Mouse (Mus musculus) intestine, embryonic 15.5 days (tissue): ENCODE measurements around the gene Nat8. TPM values are rescaled to one million over a fixed set of nuclear protein-coding genes. Genes with fewer than 3 reads are reported as not detected.
"Not testable (repeated sequence)": the region's sequence is repeated elsewhere in the genome, so short reads cannot be mapped to it uniquely, and the experiment has no call there.

ENCODE experiments used
- ATAC-seq: fragments of 200-750 bp; cut with Nextera tagmentation; 2 replicates; pipeline ENCODE4 v1.8.0; 2017; ENCODE audit warnings: moderate TSS enrichment, moderate library complexity
- H3K27ac ChIP-seq: fragments of 300-500 bp; sonication (generic); 2 replicates; pipeline ENCODE4 v1.5.1; 2015; ENCODE audit warnings: mild to moderate bottlenecking, inconsistent platforms
- H3K27me3 ChIP-seq: fragments of 300-500 bp; sonication (generic); replicated peaks from 2 replicates; pipeline ENCODE4 v1.6.1; 2015; ENCODE audit warnings: inconsistent platforms
- H3K36me3 ChIP-seq: fragments of 300-500 bp; sonication (generic); 2 replicates; pipeline ENCODE4 v1.6.1; 2015; ENCODE audit warnings: inconsistent platforms
- H3K4me1 ChIP-seq: fragments of 300-500 bp; sonication (generic); replicated peaks from 2 replicates; pipeline ENCODE4 v1.6.1; 2015; ENCODE audit warnings: inconsistent platforms
- H3K4me2 ChIP-seq: fragments of 300-500 bp; sonication (generic); replicated peaks from 2 replicates; pipeline ENCODE4 v1.6.1; 2015; ENCODE audit warnings: mild to moderate bottlenecking, inconsistent platforms
- H3K4me3 ChIP-seq: fragments of 300-500 bp; sonication (generic); replicated peaks from 2 replicates; pipeline ENCODE4 v1.5.1; 2015; ENCODE audit warnings: inconsistent platforms
- H3K9ac ChIP-seq: fragments of 300-500 bp; sonication (generic); 2 replicates; pipeline ENCODE4 v1.6.1; 2015; ENCODE audit warnings: inconsistent platforms
- H3K9me3 ChIP-seq: fragments of 300-500 bp; sonication (generic); 2 replicates; pipeline ENCODE4 v1.6.1; 2016; ENCODE audit warnings: inconsistent platforms
- WGBS: fragments of 180-500 bp; shearing (Covaris S2); methylation state at CpG from one replicate; pipeline ENCODE4 v1.1.7; 2015; 5-methylcytosine and 5-hydroxymethylcytosine counted together
- polyA plus RNA-seq: library from polyadenylated mRNA; unstranded; fragments of >200 nt; fragmentation: Nextera tagmentation; extraction: Ambion mirVana; gene quantifications from 2 replicates; pipeline ENCODE4 v1.2.1, GENCODE M21; 2015

The Nat8 gene
- polyA plus RNA-seq: 3.3 and 4.8 TPM in 2 replicates

- H3K4me1 ChIP-seq: no peaks in the 10 kb centered on the region
- no peaks in the 10 kb centered on the region for H3K27me3 ChIP-seq
- H3K4me3 ChIP-seq: no peak within 1 kb of the TSS
- peak; percentile 75 for ATAC-seq
- no peak within 1 kb of the TSS for H3K4me2 ChIP-seq
- no peak within 1 kb of the TSS for H3K9ac ChIP-seq
- 60% methylated on average over 7 of the region's 7 CpGs for WGBS
- H3K9me3 ChIP-seq: no peaks in the 10 kb centered on the region
- H3K27ac ChIP-seq: no peak within 1 kb of the TSS
- H3K36me3 ChIP-seq: no peaks in the 10 kb centered on the region
Observed at GRCm38 (mm10) chr6:85831796-85832321, at the start of gene Nat8. Gene Nat8, minus strand, starts transcription at chr6:85832082.

GRCm38 (mm10) chr6:85869006-85869405 lies 37.1 kb upstream of the Nat8 start, which contains the start of gene Nat8f2:
Gene Nat8f2, minus strand, starts transcription at chr6:85869158.
- H3K4me3 ChIP-seq, ATAC-seq, H3K27ac ChIP-seq, H3K4me2 ChIP-seq, H3K9ac ChIP-seq, H3K9me3 ChIP-seq, H3K27me3 ChIP-seq, H3K4me1 ChIP-seq, H3K36me3 ChIP-seq: not testable (repeated sequence)
- WGBS: 71% methylated on average over 5 of the region's 5 CpGs

GRCm38 (mm10) chr6:85867726-85868690 lies 36.1 kb upstream of the Nat8 start:
- no peak for ATAC-seq
- Histone ChIP-seq H3K4me1 (no peaks in the 10 kb centered on the region), H3K36me3 (no peaks in the 10 kb centered on the region), H3K9ac (no peak overlapping the region), H3K4me3 (no peak overlapping the region), H3K4me2 (no peak overlapping the region), H3K27me3 (no peaks in the 10 kb centered on the region), H3K9me3 (no peaks in the 10 kb centered on the region), H3K27ac (no peak overlapping the region)
- 80% methylated on average over 8 of the region's 8 CpGs for WGBS

GRCm38 (mm10) chr6:85866995-85867394 lies 35.1 kb upstream of the Nat8 start:
- not testable (repeated sequence) for H3K4me2 ChIP-seq, H3K27ac ChIP-seq, H3K4me1 ChIP-seq, H3K9ac ChIP-seq, H3K36me3 ChIP-seq, H3K27me3 ChIP-seq, ATAC-seq, H3K9me3 ChIP-seq, H3K4me3 ChIP-seq
- WGBS: 73% methylated on average over 1 of the region's 1 CpGs

- H3K4me3 ChIP-seq, H3K9me3 ChIP-seq, H3K4me1 ChIP-seq, H3K27me3 ChIP-seq, H3K27ac ChIP-seq, ATAC-seq, H3K36me3 ChIP-seq, H3K9ac ChIP-seq, H3K4me2 ChIP-seq: not testable (repeated sequence)
- 91% methylated on average over 3 of the region's 3 CpGs for WGBS
Observed at GRCm38 (mm10) chr6:85866166-85866565, 34.3 kb upstream of the Nat8 start.

- not testable (repeated sequence) for H3K27me3 ChIP-seq, H3K4me1 ChIP-seq, ATAC-seq, H3K27ac ChIP-seq, H3K9me3 ChIP-seq, H3K4me3 ChIP-seq, H3K4me2 ChIP-seq, H3K9ac ChIP-seq, H3K36me3 ChIP-seq
- 65% methylated on average over 6 of the region's 7 CpGs for WGBS
Observed at GRCm38 (mm10) chr6:85864900-85865639, 33.2 kb upstream of the Nat8 start.

- H3K4me1 ChIP-seq: no peaks in the 10 kb centered on the region
- no peak overlapping the region for H3K9ac ChIP-seq
- no peaks in the 10 kb centered on the region for H3K36me3 ChIP-seq
- WGBS: 79% methylated on average over 2 of the region's 2 CpGs
- no peak overlapping the region for H3K27ac ChIP-seq
- no peak for ATAC-seq
- H3K4me2 ChIP-seq: no peak overlapping the region
- H3K4me3 ChIP-seq: no peak overlapping the region
- H3K9me3 ChIP-seq: no peaks in the 10 kb centered on the region
- H3K27me3 ChIP-seq: no peaks in the 10 kb centered on the region
Observed at GRCm38 (mm10) chr6:85863840-85864239, 32.0 kb upstream of the Nat8 start.

- 71% methylated on average over 2 of the region's 2 CpGs for WGBS
- no peak overlapping the region for H3K9ac ChIP-seq
- no peak overlapping the region for H3K27ac ChIP-seq
- no peaks in the 10 kb centered on the region for H3K4me1 ChIP-seq
- no peak overlapping the region for H3K4me3 ChIP-seq
- no peaks in the 10 kb centered on the region for H3K9me3 ChIP-seq
- H3K36me3 ChIP-seq: no peaks in the 10 kb centered on the region
- no peak for ATAC-seq
- no peak overlapping the region for H3K4me2 ChIP-seq
- H3K27me3 ChIP-seq: no peaks in the 10 kb centered on the region
Observed at GRCm38 (mm10) chr6:85863136-85863535, 31.3 kb upstream of the Nat8 start.

- WGBS: 77% methylated on average over 3 of the region's 3 CpGs
- no peak for ATAC-seq
- no peak overlapping the region for H3K4me3 ChIP-seq
- H3K9me3 ChIP-seq: no peaks in the 10 kb centered on the region
- no peaks in the 10 kb centered on the region for H3K27me3 ChIP-seq
- no peak overlapping the region for H3K27ac ChIP-seq
- H3K4me1 ChIP-seq: no peaks in the 10 kb centered on the region
- H3K36me3 ChIP-seq: no peaks in the 10 kb centered on the region
- H3K4me2 ChIP-seq: no peak overlapping the region
- no peak overlapping the region for H3K9ac ChIP-seq
Observed at GRCm38 (mm10) chr6:85862565-85862964, 30.7 kb upstream of the Nat8 start.

GRCm38 (mm10) chr6:85861247-85861646 lies 29.4 kb upstream of the Nat8 start:
- ATAC-seq: no peak
- H3K9me3 ChIP-seq: no peaks in the 10 kb centered on the region
- WGBS: 81% methylated on average over 3 of the region's 3 CpGs

GRCm38 (mm10) chr6:85856194-85856678 lies 24.4 kb upstream of the Nat8 start:
- Histone ChIP-seq H3K9me3 (no peaks in the 10 kb centered on the region), H3K4me2 (no peak overlapping the region), H3K36me3 (no peaks in the 10 kb centered on the region), H3K4me3 (no peak overlapping the region), H3K27me3 (no peaks in the 10 kb centered on the region), H3K27ac (no peak overlapping the region), H3K4me1 (no peaks in the 10 kb centered on the region), H3K9ac (no peak overlapping the region)
- WGBS: 71% methylated on average over 1 of the region's 1 CpGs
- ATAC-seq: no peak

More at GRCm38 (mm10) chr6:85861247-85861646, 29.4 kb upstream of the Nat8 start:
- no peak overlapping the region for H3K4me2 ChIP-seq
- no peak overlapping the region for H3K9ac ChIP-seq
- H3K27me3 ChIP-seq: no peaks in the 10 kb centered on the region
- H3K36me3 ChIP-seq: no peaks in the 10 kb centered on the region
- H3K4me1 ChIP-seq: no peaks in the 10 kb centered on the region
- no peak overlapping the region for H3K4me3 ChIP-seq
- no peak overlapping the region for H3K27ac ChIP-seq

- H3K27me3 ChIP-seq: no peaks in the 10 kb centered on the region
Observed at GRCm38 (mm10) chr6:85853481-85853880, 21.6 kb upstream of the Nat8 start.

More at GRCm38 (mm10) chr6:85853481-85853880, 21.6 kb upstream of the Nat8 start:
- no peak overlapping the region for H3K9ac ChIP-seq
- ATAC-seq: 0 out of 2 replicates have a peak, but pooled peaks have one; percentile 28
- H3K9me3 ChIP-seq: no peaks in the 10 kb centered on the region
- no peak overlapping the region for H3K4me2 ChIP-seq
- no peaks in the 10 kb centered on the region for H3K36me3 ChIP-seq
- no peak overlapping the region for H3K27ac ChIP-seq
- no peaks in the 10 kb centered on the region for H3K4me1 ChIP-seq
- H3K4me3 ChIP-seq: no peak overlapping the region
- WGBS: 76% methylated on average over 3 of the region's 3 CpGs
